Mouse (Mus musculus) neural tube, embryonic 12.5 days (tissue): ENCODE data around the gene Zscan20. TPM values are rescaled to one million over a fixed set of nuclear protein-coding genes. Genes with fewer than 3 reads are reported as not detected.

Experiments used
- ATAC-seq: fragments of 200-750 bp; cut with Nextera tagmentation; 2 replicates; pipeline ENCODE4 v1.8.0; 2017; ENCODE audit warnings: low read depth, mild to moderate bottlenecking, moderate TSS enrichment, moderate library complexity; ENCODE audit not compliant: low FRiP score
- H3K27ac ChIP-seq: fragments of 300-500 bp; sonication (generic); 2 replicates; pipeline ENCODE4 v1.5.1; 2016
- H3K27me3 ChIP-seq: fragments of 300-500 bp; sonication (generic); replicated peaks from 2 replicates; pipeline ENCODE4 v1.6.1; 2016; ENCODE audit warnings: mild to moderate bottlenecking
- H3K36me3 ChIP-seq: fragments of 300-500 bp; sonication (generic); 2 replicates; pipeline ENCODE4 v1.6.1; 2016; ENCODE audit warnings: mild to moderate bottlenecking
- H3K4me1 ChIP-seq: fragments of 300-500 bp; sonication (generic); 2 replicates; pipeline ENCODE4 v1.6.1; 2016
- H3K4me2 ChIP-seq: fragments of 300-500 bp; sonication (generic); replicated peaks from 2 replicates; pipeline ENCODE4 v1.6.1; 2016; ENCODE audit warnings: mild to moderate bottlenecking
- H3K4me3 ChIP-seq: fragments of 300-500 bp; sonication (generic); 2 replicates; pipeline ENCODE4 v1.5.1; 2016
- H3K9ac ChIP-seq: fragments of 300-500 bp; sonication (generic); 2 replicates; pipeline ENCODE4 v1.6.1; 2016; ENCODE audit warnings: mild to moderate bottlenecking
- H3K9me3 ChIP-seq: fragments of 300-500 bp; sonication (generic); 2 replicates; pipeline ENCODE4 v1.6.1; 2016; ENCODE audit warnings: mild to moderate bottlenecking
- WGBS: fragments of 180-500 bp; shearing (Covaris S2); methylation state at CpG from one replicate; pipeline ENCODE4 v1.1.7; 2016; 5-methylcytosine and 5-hydroxymethylcytosine counted together
- polyA plus RNA-seq: library from polyadenylated mRNA; unstranded; fragments of >200 nt; fragmentation: Nextera tagmentation; extraction: Ambion mirVana; gene quantifications from 2 replicates; pipeline ENCODE4 v1.2.1, GENCODE M21; 2016

Zscan20 gene
- polyA plus RNA-seq, 1 experiment from 2014 or later: 8.1 TPM

GRCm38 (mm10) chr4:128543378-128543777 is 66.5 kb downstream of the Zscan20 start:
- Histone ChIP-seq H3K27me3 (no peaks in the 10 kb centered on the region), H3K4me3 (no peak overlapping the region), H3K9me3 (no peaks in the 10 kb centered on the region), H3K36me3 (no peaks in the 10 kb centered on the region), H3K27ac (no peak overlapping the region), H3K4me1 (no peaks in the 10 kb centered on the region), H3K9ac (no peak overlapping the region), H3K4me2 (no peak overlapping the region)
- 31% methylated on average over 2 of the region's 2 CpGs for WGBS
- ATAC-seq: no peak

Other genes with a start within 250 kb of the Zscan20 start
- 1.00 and 1.4 TPM in 2 replicates for gene Tlr12, start 8.5 kb upstream of the Zscan20 start, polyA plus RNA-seq
- 163 and 167 TPM in 2 replicates for gene Phc2, start 44.6 kb upstream of the Zscan20 start, polyA plus RNA-seq
- 0.46 and 0.54 TPM in 2 replicates for gene A3galt2, start 145.3 kb upstream of the Zscan20 start, polyA plus RNA-seq
- 45.5 and 51.3 TPM in 2 replicates for gene Zfp362, start 195.9 kb upstream of the Zscan20 start, polyA plus RNA-seq